Mouse (Mus musculus): ENCODE results near the gene Uso1.

The Uso1 gene

GRCm38 (mm10) chr5:92127141-92127625, 10.6 kb upstream of the Uso1 start:
- DNase-seq (ENCODE audit: low spot score in 2 of 2) = peak; percentile 58 to 62

- DNase-seq (ENCODE audit: low spot score in 2 of 2) = peak in 1 of 2 experiments; percentile 31
Observed at GRCm38 (mm10) chr5:92127751-92128150, 10.0 kb upstream of the Uso1 start.

- DNase-seq (ENCODE audit: low spot score in 2 of 2) = peak; percentile 75 to 92
Observed at GRCm38 (mm10) chr5:92128570-92128969, 9.2 kb upstream of the Uso1 start.

GRCm38 (mm10) chr5:92129321-92129768, 8.4 kb upstream of the Uso1 start:
- DNase-seq (ENCODE audit: low spot score in 2 of 2) = no peak

- DNase-seq (ENCODE audit: low spot score in 2 of 2) = no peak
Observed at GRCm38 (mm10) chr5:92130040-92130682, 7.6 kb upstream of the Uso1 start.

- no peak for DNase-seq (ENCODE audit: low spot score in 2 of 2)
Observed at GRCm38 (mm10) chr5:92132127-92132526, 5.6 kb upstream of the Uso1 start.

- DNase-seq (ENCODE audit: low spot score in 2 of 2) = peak in 1 of 2 experiments; percentile 55
Observed at GRCm38 (mm10) chr5:92133006-92133405, 4.7 kb upstream of the Uso1 start.

- DNase-seq (ENCODE audit: low spot score in 2 of 2) = no peak
Observed at GRCm38 (mm10) chr5:92134934-92135333, 2.8 kb upstream of the Uso1 start.

GRCm38 (mm10) chr5:92136536-92137238, 1.1 kb upstream of the Uso1 start:
- DNase-seq (ENCODE audit: low spot score in 2 of 2) = no peak

- peak; percentile 64 to 73 for DNase-seq (ENCODE audit: low spot score in 2 of 2)
Observed at GRCm38 (mm10) chr5:92138093-92138621, 419 bp downstream of the Uso1 start.

- no peak for DNase-seq (ENCODE audit: low spot score in 2 of 2)
Observed at GRCm38 (mm10) chr5:92139191-92139590, 1.5 kb downstream of the Uso1 start.

GRCm38 (mm10) chr5:92141696-92142095, 4.0 kb downstream of the Uso1 start:
- DNase-seq (ENCODE audit: low spot score in 2 of 2) = no peak

- no peak for DNase-seq (ENCODE audit: low spot score in 2 of 2)
Observed at GRCm38 (mm10) chr5:92142481-92142880, 4.7 kb downstream of the Uso1 start.

GRCm38 (mm10) chr5:92143665-92144064, 5.9 kb downstream of the Uso1 start:
- DNase-seq (ENCODE audit: low spot score in 2 of 2) = no peak

GRCm38 (mm10) chr5:92144954-92145708, 7.4 kb downstream of the Uso1 start:
- no peak for DNase-seq (ENCODE audit: low spot score in 2 of 2)

GRCm38 (mm10) chr5:92148248-92148647, 10.5 kb downstream of the Uso1 start:
- no peak for DNase-seq (ENCODE audit: low spot score in 2 of 2)

GRCm38 (mm10) chr5:92149330-92149982, 11.7 kb downstream of the Uso1 start:
- no peak for DNase-seq (ENCODE audit: low spot score in 2 of 2)

GRCm38 (mm10) chr5:92154861-92155260, 17.1 kb downstream of the Uso1 start:
- DNase-seq (ENCODE audit: low spot score in 2 of 2) = no peak

- DNase-seq (ENCODE audit: low spot score in 2 of 2) = no peak
Observed at GRCm38 (mm10) chr5:92165976-92166375, 28.2 kb downstream of the Uso1 start.

- DNase-seq (ENCODE audit: low spot score in 2 of 2) = no peak
Observed at GRCm38 (mm10) chr5:92183071-92183830, 45.5 kb downstream of the Uso1 start.

Data from spleen, postnatal 10 days (tissue).